Mouse (Mus musculus): ENCODE results near the gene Tns4. TPM values are rescaled to one million over a fixed set of nuclear protein-coding genes. Genes with fewer than 3 reads are reported as not detected.

Tns4 gene
- polyA plus RNA-seq, 1 experiment from 2014 or later, result 0.22 TPM

DNA sequence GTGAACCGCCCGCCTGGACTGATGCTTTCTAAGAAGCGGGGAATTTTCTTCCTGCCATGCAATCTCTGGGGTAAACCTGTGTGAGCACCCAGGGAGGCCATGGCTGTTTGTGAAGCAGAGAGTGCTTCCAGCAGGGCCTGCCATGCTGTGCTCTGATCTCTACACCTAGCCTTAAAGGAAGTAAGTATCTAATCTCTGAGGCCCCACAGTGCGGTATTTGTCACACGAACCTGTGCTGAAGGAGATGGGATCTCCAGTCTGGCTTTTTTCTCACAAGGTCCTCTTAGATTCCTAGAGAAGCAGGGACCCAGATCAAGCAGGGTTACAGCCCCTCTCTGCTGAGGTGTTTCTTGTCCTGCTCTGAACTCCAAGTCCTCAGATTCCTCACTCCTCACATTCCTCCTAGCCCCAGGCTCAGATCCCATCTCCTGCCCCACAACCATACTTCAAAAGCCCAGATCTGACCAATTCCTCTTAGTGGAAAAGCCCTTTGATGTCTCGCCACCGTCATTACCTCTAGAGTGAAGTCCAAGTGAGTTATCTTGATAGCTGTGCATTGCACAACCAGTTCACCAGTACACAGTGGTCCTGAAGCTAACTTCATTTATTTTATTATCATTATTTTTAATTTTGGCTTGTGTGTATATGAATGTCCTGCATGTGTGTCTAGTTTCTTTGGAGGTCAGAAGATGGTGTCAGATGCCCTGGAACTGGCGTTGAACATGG is 25.5 kb downstream of the Tns4 start:
- H3K27ac ChIP-seq (ENCODE audit: low read length), result no peak overlapping the region
- no peak overlapping the region for H3K4me2 ChIP-seq (replicated peaks; ENCODE audit: low read depth, low read length)
- H3K36me3 ChIP-seq (ENCODE audit: insufficient read depth, low read length), result no peaks in the 10 kb centered on the region
- H3K9ac ChIP-seq (replicated peaks; ENCODE audit: low read length), result no peak overlapping the region
- WGBS, result 50% methylated on average over 8 of the region's 8 CpGs
- no peak overlapping the region for H3K4me3 ChIP-seq (ENCODE audit: low read length)
- H3K27me3 ChIP-seq (ENCODE audit: insufficient read depth, low read length), result no peaks in the 10 kb centered on the region
- no peak for ATAC-seq (ENCODE audit: low FRiP score, low TSS enrichment)
- peaks cover 4% of the 10 kb centered on the region; the same call in 1 of the 2 replicates for H3K4me1 ChIP-seq (ENCODE audit: insufficient read depth, low read length)
- peaks cover 6% of the 10 kb centered on the region for H3K9me3 ChIP-seq (ENCODE audit: low read length)

DNA sequence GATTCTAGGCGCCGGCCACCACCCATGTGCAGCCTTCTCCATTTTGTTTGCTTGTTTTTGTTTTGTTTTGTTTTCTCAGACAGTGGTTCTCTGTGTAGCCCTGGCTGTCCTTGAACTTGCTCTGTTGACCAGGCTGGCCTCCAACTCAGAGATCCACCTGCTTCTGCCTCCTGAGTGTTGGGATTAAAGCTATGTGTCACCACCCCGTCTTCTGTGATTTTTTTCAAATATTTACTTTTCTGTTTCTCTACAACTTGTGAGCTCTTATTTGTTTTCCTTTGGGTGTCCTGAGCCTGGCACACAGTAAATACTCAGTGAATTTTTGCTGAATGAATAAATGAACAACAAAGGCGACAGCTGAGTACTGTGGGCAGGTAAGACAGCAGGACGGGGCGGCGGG is 26.4 kb downstream of the Tns4 start:
- Histone ChIP-seq H3K36me3 (ENCODE audit: insufficient read depth, low read length) (no peaks in the 10 kb centered on the region), H3K9ac (replicated peaks; ENCODE audit: low read length) (no peak overlapping the region), H3K27me3 (ENCODE audit: insufficient read depth, low read length) (no peaks in the 10 kb centered on the region), H3K4me2 (replicated peaks; ENCODE audit: low read depth, low read length) (no peak overlapping the region), H3K4me1 (ENCODE audit: insufficient read depth, low read length) (peaks cover 4% of the 10 kb centered on the region; the same call in 1 of the 2 replicates), H3K27ac (ENCODE audit: low read length) (no peak overlapping the region), H3K4me3 (ENCODE audit: low read length) (no peak overlapping the region), H3K9me3 (ENCODE audit: low read length) (peaks cover 6% of the 10 kb centered on the region)
- 86% methylated on average over 7 of the region's 7 CpGs for WGBS
- no peak for ATAC-seq (ENCODE audit: low FRiP score, low TSS enrichment)

DNA sequence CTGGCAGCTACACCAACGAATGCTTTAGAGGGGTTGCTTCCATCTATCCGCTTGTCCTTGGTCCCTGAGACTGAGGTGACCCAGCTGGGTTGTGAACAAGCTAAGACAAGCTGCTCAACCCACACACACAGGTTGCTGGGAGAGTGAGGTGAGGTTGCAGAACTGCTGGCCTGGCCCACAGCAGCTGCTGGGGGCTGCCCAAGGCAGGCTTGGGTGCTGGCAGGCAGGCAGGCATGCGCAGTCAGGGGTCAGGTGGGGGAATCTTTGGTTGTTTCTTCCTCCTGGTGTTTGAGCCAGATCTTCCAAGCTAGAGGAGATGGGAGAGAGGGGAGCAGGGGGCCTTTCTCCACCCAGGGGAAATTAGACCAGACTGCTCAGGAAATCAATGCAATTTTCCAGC is 28.7 kb downstream of the Tns4 start:
- no peak overlapping the region for H3K4me2 ChIP-seq (replicated peaks; ENCODE audit: low read depth, low read length)
- peaks cover 6% of the 10 kb centered on the region for H3K9me3 ChIP-seq (ENCODE audit: low read length)
- no peak overlapping the region for H3K27ac ChIP-seq (ENCODE audit: low read length)
- no peak overlapping the region for H3K9ac ChIP-seq (replicated peaks; ENCODE audit: low read length)
- peaks cover 11% of the 10 kb centered on the region for H3K4me1 ChIP-seq (ENCODE audit: insufficient read depth, low read length)
- H3K36me3 ChIP-seq (ENCODE audit: insufficient read depth, low read length), result no peaks in the 10 kb centered on the region
- WGBS, result 71% methylated on average over 3 of the region's 3 CpGs
- H3K27me3 ChIP-seq (ENCODE audit: insufficient read depth, low read length), result no peaks in the 10 kb centered on the region
- no peak for ATAC-seq (ENCODE audit: low FRiP score, low TSS enrichment)
- no peak overlapping the region for H3K4me3 ChIP-seq (ENCODE audit: low read length)

DNA sequence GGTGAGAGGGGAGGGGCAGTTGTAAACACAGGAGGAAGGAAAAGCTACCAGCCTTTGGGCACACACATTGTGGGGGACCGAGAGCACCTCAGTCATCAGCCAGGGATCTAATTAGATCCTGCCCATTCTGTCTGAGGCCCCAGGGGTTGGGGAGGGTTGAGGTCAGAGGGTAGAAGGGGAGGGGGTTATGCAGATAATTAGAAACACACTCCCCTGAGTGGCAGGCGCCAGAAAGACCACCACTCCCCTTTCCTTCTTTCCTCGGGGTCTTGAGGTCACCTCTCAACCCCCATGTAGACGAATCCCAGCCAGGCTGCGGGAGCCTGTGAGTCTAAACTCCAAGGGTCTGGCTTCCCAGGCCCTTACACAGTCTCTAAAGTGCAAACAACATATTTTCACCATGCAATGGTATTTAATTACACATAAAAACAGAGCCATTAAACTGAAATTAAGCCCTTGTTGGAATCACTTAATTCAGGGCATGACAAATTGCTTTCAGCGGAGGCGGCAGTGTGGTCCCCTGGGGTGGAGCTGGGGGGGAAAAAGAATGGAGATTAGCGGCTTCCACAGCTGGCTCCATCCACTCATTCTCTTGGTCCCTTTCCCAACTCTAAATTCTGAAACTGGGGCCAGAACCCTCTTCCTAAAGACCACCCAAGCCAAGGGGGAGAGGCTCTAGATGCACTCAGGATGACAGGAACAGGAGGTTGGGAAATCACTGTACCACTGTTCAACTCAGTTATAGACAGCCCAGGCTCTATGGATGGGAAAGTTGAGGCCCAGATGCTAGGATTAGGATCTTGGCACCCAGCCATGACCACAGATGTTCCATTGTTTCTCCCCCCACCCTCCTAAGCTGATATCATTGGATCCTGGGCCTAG is 33.3 kb downstream of the Tns4 start:
- ATAC-seq (ENCODE audit: low FRiP score, low TSS enrichment), result peak; percentile 76
- Histone ChIP-seq H3K27me3 (ENCODE audit: insufficient read depth, low read length) (no peaks in the 10 kb centered on the region), H3K36me3 (ENCODE audit: insufficient read depth, low read length) (peaks cover 20% of the 10 kb centered on the region), H3K4me2 (replicated peaks; ENCODE audit: low read depth, low read length) (no peak overlapping the region), H3K9me3 (ENCODE audit: low read length) (peaks cover 6% of the 10 kb centered on the region), H3K4me3 (ENCODE audit: low read length) (no peak overlapping the region), H3K4me1 (ENCODE audit: insufficient read depth, low read length) (peaks cover 19% of the 10 kb centered on the region), H3K27ac (ENCODE audit: low read length) (peak overlapping the region; percentile 82), H3K9ac (replicated peaks; ENCODE audit: low read length) (no peak overlapping the region)
- 12% methylated on average over 8 of the region's 8 CpGs for WGBS

DNA sequence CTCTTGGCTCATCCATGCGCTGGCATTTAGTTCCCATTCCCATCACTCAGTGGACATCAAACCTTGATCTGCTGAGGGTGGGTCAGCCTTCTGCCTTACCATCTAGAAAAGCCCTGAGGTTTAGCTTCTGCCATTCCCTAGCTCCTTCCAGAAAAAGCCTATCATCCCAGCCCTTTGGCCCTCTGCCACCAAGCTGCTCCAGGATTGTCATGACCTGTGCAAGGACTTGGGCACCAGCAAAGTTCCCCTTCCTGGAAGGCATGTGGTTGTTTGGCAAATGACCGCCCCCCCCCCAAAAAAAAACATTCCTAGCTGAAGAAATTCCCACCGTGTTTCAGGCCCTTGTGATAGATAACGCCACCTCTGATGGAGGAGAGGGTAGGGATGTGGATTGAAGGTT is 34.0 kb downstream of the Tns4 start:
- H3K27me3 ChIP-seq (ENCODE audit: insufficient read depth, low read length), result no peaks in the 10 kb centered on the region
- ATAC-seq (ENCODE audit: low FRiP score, low TSS enrichment), result no peak

DNA sequence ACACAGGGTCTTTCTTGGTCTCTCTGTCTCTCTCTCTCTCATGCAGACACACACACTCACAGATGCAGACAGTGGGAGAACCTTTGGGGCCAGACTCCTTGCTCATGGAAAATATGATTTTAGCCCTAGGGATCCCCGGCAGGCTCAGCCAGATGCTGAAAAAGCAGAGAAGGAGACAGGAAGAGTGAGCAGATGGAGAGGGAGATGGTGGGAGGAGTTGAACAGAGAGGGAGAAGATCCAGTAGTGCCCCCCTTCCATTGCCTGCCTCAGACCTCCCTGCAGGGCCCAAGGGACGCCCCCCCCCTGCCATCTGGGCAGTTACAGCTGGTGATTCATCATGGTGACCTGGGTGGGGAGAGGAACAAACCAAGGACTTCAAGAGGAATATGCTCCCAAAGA is 41.5 kb downstream of the Tns4 start:
- no peaks in the 10 kb centered on the region for H3K27me3 ChIP-seq (ENCODE audit: insufficient read depth, low read length)
- no peaks in the 10 kb centered on the region for H3K9me3 ChIP-seq (ENCODE audit: low read length)
- peak overlapping the region; percentile 31; the same call in 1 of the 2 replicates for H3K27ac ChIP-seq (ENCODE audit: low read length)
- 0 out of 2 replicates have a peak overlapping the region, but pooled peaks have one; percentile 7 for H3K4me2 ChIP-seq (replicated peaks; ENCODE audit: low read depth, low read length)
- H3K4me3 ChIP-seq (ENCODE audit: low read length), result no peak overlapping the region
- no peak overlapping the region for H3K9ac ChIP-seq (replicated peaks; ENCODE audit: low read length)
- WGBS, result 38% methylated on average over 2 of the region's 2 CpGs
- peaks cover 46% of the 10 kb centered on the region for H3K36me3 ChIP-seq (ENCODE audit: insufficient read depth, low read length)
- peaks cover 48% of the 10 kb centered on the region for H3K4me1 ChIP-seq (ENCODE audit: insufficient read depth, low read length)
- no peak for ATAC-seq (ENCODE audit: low FRiP score, low TSS enrichment)

More for the DNA sequence above, 34.0 kb downstream of the Tns4 start:
- no peak overlapping the region for H3K9ac ChIP-seq (replicated peaks; ENCODE audit: low read length)
- 35% methylated on average over 4 of the region's 4 CpGs for WGBS
- H3K4me3 ChIP-seq (ENCODE audit: low read length), result no peak overlapping the region
- peak overlapping the region; percentile 82 for H3K27ac ChIP-seq (ENCODE audit: low read length)
- H3K36me3 ChIP-seq (ENCODE audit: insufficient read depth, low read length), result peaks cover 26% of the 10 kb centered on the region
- H3K4me2 ChIP-seq (replicated peaks; ENCODE audit: low read depth, low read length), result no peak overlapping the region
- peaks cover 19% of the 10 kb centered on the region for H3K4me1 ChIP-seq (ENCODE audit: insufficient read depth, low read length)
- H3K9me3 ChIP-seq (ENCODE audit: low read length), result peaks cover 6% of the 10 kb centered on the region

DNA sequence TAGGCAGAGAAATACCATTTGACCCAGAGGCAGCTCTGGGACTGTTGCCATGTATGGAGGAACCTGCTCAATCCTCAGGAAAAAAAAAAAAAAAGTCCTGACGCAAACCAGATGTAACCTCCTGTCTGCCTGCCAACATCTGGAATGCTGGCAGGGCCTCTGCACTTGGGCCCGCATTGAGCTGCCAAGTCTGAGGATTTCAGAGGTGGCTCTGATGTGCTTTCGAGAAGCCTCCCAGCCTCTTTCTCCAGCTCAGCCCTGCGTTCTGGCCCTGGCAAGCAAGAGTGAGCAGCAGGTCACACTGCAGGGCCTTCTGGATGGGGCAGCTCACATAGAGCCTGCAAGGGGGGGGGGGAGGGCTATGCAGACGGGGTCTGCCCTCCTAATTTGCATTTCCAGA is 42.0 kb downstream of the Tns4 start:
- no peak for ATAC-seq (ENCODE audit: low FRiP score, low TSS enrichment)
- Histone ChIP-seq H3K27me3 (ENCODE audit: insufficient read depth, low read length) (no peaks in the 10 kb centered on the region), H3K27ac (ENCODE audit: low read length) (peak overlapping the region; percentile 31; the same call in 1 of the 2 replicates), H3K9ac (replicated peaks; ENCODE audit: low read length) (no peak overlapping the region), H3K4me3 (ENCODE audit: low read length) (no peak overlapping the region), H3K4me2 (replicated peaks; ENCODE audit: low read depth, low read length) (0 out of 2 replicates have a peak overlapping the region, but pooled peaks have one; percentile 7), H3K9me3 (ENCODE audit: low read length) (no peaks in the 10 kb centered on the region), H3K36me3 (ENCODE audit: insufficient read depth, low read length) (peaks cover 41% of the 10 kb centered on the region), H3K4me1 (ENCODE audit: insufficient read depth, low read length) (peaks cover 52% of the 10 kb centered on the region)
- WGBS, result 34% methylated on average over 5 of the region's 5 CpGs

DNA sequence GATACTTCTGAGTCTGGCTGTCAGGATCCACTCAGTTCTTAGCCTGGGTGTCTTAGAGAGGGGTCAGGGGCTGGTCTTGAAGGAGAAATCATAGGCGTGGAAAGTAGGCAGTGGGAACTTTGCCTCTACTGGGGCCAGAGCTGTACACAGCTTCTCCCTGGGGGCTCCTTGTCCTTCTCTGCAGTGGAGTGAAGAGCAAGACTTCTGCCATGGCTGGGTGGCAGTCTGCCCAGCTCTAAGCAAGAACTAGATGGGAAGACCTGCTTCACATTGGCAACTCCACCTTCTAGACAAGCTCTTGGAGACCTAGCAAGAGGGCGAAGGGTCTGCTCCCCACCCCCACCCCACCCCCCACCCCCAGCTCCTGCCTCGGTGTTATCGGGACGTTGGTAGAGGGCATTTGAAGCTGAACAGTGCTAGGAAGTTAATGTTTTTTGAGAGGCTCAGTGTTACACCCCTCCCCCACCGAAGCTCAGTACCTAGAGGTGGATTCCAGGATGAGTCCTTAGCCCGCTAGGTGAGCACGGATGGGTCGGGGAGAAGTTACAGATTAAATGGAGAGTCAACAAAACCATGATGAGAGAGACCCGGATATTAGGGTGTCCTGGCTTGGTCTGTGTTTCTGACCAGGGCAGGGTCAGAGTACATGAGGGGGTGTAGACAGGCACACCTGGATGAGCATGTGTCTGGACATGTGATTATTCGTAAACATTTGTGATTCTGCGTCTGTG is 43.8 kb downstream of the Tns4 start:
- Histone ChIP-seq H3K4me2 (replicated peaks; ENCODE audit: low read depth, low read length) (peak overlapping the region; percentile 29), H3K4me1 (ENCODE audit: insufficient read depth, low read length) (peaks cover 55% of the 10 kb centered on the region), H3K27me3 (ENCODE audit: insufficient read depth, low read length) (no peaks in the 10 kb centered on the region), H3K27ac (ENCODE audit: low read length) (peak overlapping the region; percentile 78), H3K9ac (replicated peaks; ENCODE audit: low read length) (peak overlapping the region; percentile 20; the same call in 1 of the 2 replicates), H3K36me3 (ENCODE audit: insufficient read depth, low read length) (peaks cover 24% of the 10 kb centered on the region), H3K9me3 (ENCODE audit: low read length) (no peaks in the 10 kb centered on the region), H3K4me3 (ENCODE audit: low read length) (no peak overlapping the region)
- WGBS, result 58% methylated on average over 12 of the region's 12 CpGs
- ATAC-seq (ENCODE audit: low FRiP score, low TSS enrichment), result 0 out of 2 replicates have a peak, but pooled peaks have one; percentile 20

DNA sequence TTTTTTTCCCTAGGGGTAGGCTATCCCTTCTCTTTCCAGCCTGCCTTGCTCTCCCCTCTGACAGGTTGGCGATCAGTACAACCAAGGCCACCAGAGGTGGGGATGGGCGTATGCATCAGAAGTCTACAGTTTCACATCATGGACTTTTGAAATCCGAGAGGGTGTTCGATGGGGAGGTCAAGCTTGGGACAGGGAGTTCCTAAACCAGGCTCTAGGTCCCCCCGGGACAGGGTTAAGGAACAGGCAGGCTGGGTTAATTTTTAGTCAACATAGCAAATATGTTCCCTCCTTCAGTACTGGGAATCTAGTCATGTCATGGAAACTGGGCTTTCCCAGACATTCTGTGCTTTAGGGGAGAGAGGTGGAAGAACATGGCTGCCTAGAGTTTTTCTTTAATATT is 44.8 kb downstream of the Tns4 start:
- 30% methylated on average over 5 of the region's 5 CpGs for WGBS
- H3K9ac ChIP-seq (replicated peaks; ENCODE audit: low read length), result peak overlapping the region; percentile 9
- ATAC-seq (ENCODE audit: low FRiP score, low TSS enrichment), result no peak
- H3K36me3 ChIP-seq (ENCODE audit: insufficient read depth, low read length), result peaks cover 14% of the 10 kb centered on the region
- H3K4me1 ChIP-seq (ENCODE audit: insufficient read depth, low read length), result peaks cover 56% of the 10 kb centered on the region
- H3K27me3 ChIP-seq (ENCODE audit: insufficient read depth, low read length), result no peaks in the 10 kb centered on the region
- peak overlapping the region; percentile 78 for H3K27ac ChIP-seq (ENCODE audit: low read length)
- H3K9me3 ChIP-seq (ENCODE audit: low read length), result no peaks in the 10 kb centered on the region
- peak overlapping the region; percentile 29 for H3K4me2 ChIP-seq (replicated peaks; ENCODE audit: low read depth, low read length)
- 0 out of 2 replicates have a peak overlapping the region, but pooled peaks have one; percentile 25 for H3K4me3 ChIP-seq (ENCODE audit: low read length)
